Mouse (Mus musculus): Measurements from ENCODE around the gene Gfpt2. TPM values are rescaled to one million over a fixed set of nuclear protein-coding genes. Genes with fewer than 3 reads are reported as not detected.

Gfpt2 gene
- polyA plus RNA-seq, 1 experiment from 2014 or later: 13.2 TPM

DNA sequence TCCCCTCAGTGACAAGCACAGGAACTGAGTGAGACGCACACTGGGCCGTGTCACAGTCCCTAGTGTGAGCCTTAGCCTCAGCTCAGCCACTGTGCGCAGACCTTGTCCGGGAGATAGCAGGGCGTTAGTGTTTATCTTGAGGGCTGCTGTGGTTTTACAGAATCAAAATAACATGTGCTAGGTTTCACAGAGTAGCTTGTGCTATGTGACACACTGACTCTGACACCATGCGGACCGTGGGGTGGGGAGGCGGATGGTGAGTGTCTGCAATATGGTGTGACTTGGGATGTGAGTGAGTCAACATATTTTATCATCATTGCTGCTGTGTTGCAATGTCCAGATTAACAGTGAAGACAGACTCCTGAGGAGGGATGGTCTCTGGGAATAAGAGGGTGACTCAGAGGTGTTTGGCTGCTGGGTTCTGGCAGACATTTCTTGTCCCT lies 17.1 kb downstream of the Gfpt2 start:
- Histone ChIP-seq H3K9me3 (ENCODE audit: low read length) (no peaks in the 10 kb centered on the region), H3K27me3 (ENCODE audit: insufficient read depth, low read length) (no peaks in the 10 kb centered on the region), H3K4me2 (replicated peaks; ENCODE audit: low read depth, low read length) (no peak overlapping the region), H3K4me1 (ENCODE audit: insufficient read depth, low read length) (no peaks in the 10 kb centered on the region), H3K27ac (ENCODE audit: low read length) (no peak overlapping the region), H3K36me3 (ENCODE audit: insufficient read depth, low read length) (peaks cover 16% of the 10 kb centered on the region), H3K9ac (replicated peaks; ENCODE audit: low read length) (no peak overlapping the region), H3K4me3 (ENCODE audit: low read length) (no peak overlapping the region)
- no peak for ATAC-seq (ENCODE audit: low FRiP score, low TSS enrichment)
- 80% methylated on average over 8 of the region's 8 CpGs for WGBS

DNA sequence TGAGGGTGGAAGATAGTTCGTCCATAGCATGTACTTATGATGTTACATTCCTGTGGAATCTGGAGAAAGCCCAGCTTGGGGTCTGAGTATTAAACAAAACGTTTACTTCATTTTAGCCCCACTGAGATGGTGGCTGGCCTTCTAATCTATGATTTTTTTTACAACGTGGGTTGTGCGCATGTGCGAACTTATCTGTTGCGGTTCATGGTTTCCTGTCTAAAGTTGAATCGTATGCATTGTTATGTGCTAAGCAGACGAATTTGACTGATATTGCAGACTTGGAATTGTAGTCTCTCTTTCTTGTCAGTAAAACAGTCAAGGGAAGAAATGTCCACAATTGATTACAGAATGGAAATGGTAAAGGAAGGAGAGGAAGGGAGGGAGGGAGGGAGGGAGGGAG lies 17.9 kb downstream of the Gfpt2 start:
- no peak overlapping the region for H3K9ac ChIP-seq (replicated peaks; ENCODE audit: low read length)
- no peak for ATAC-seq (ENCODE audit: low FRiP score, low TSS enrichment)
- no peaks in the 10 kb centered on the region for H3K9me3 ChIP-seq (ENCODE audit: low read length)
- H3K36me3 ChIP-seq (ENCODE audit: insufficient read depth, low read length): peaks cover 16% of the 10 kb centered on the region
- no peak overlapping the region for H3K4me3 ChIP-seq (ENCODE audit: low read length)
- H3K27me3 ChIP-seq (ENCODE audit: insufficient read depth, low read length): no peaks in the 10 kb centered on the region
- no peak overlapping the region for H3K4me2 ChIP-seq (replicated peaks; ENCODE audit: low read depth, low read length)
- H3K27ac ChIP-seq (ENCODE audit: low read length): no peak overlapping the region
- H3K4me1 ChIP-seq (ENCODE audit: insufficient read depth, low read length): no peaks in the 10 kb centered on the region
- WGBS: 86% methylated on average over 8 of the region's 8 CpGs

DNA sequence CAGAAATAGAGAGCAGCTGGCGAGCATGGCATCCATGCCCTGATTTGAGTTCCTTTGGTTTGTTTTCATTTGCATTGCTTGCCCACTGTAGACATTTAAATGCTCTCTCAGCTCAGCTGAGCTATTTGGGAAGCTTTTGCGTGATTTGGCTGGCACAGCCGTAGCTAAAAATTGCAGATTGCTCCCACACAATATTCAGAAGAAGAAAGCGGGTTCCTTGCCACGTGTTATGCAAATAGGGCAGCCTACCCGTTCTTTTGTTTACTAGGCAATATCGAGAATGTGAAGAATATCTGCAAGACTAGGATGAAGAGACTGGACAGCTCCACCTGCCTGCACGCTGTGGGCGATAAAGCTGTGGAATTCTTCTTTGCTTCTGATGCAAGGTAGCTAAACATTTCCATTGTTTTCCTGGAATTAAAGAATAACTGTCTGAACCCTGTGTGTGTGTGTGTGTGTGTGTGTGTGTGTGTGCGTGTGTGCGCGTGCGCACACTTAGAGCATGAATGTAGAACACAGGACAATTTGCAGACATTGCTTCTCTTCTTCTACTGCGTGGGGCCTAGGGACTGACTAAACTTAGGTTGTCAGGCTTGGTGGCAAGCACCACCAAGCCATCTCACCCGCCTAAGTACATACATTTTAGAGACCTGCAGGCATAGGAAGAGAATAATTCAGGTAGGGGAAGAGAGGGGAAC lies 25.0 kb downstream of the Gfpt2 start:
- ATAC-seq (ENCODE audit: low FRiP score, low TSS enrichment): no peak
- Histone ChIP-seq H3K4me1 (ENCODE audit: insufficient read depth, low read length) (no peaks in the 10 kb centered on the region), H3K4me2 (replicated peaks; ENCODE audit: low read depth, low read length) (no peak overlapping the region), H3K9ac (replicated peaks; ENCODE audit: low read length) (no peak overlapping the region), H3K4me3 (ENCODE audit: low read length) (no peak overlapping the region), H3K27me3 (ENCODE audit: insufficient read depth, low read length) (no peaks in the 10 kb centered on the region), H3K36me3 (ENCODE audit: insufficient read depth, low read length) (peaks cover 8% of the 10 kb centered on the region), H3K27ac (ENCODE audit: low read length) (no peak overlapping the region), H3K9me3 (ENCODE audit: low read length) (no peaks in the 10 kb centered on the region)
- WGBS: 93% methylated on average over 15 of the region's 15 CpGs

DNA sequence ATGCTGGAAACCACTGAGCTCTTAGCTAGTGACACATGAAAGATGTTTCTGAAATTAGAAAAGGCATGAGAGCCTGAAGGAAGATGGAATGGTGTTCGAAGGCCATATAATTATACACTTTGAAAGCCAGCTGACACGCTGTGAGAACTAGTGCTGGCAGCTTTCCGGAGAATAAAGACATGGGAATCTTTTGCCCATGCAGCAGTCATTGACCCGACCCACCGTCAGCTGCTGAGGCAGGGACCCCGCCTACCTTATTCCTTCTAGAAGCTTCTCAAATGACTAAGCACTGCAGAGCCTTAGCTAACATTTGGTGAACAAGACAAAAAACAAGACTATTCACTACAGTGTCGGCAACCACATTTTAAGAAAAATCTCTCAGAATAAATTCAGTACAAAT lies 25.7 kb downstream of the Gfpt2 start:
- Histone ChIP-seq H3K27me3 (ENCODE audit: insufficient read depth, low read length) (no peaks in the 10 kb centered on the region), H3K27ac (ENCODE audit: low read length) (no peak overlapping the region), H3K4me3 (ENCODE audit: low read length) (no peak overlapping the region), H3K9me3 (ENCODE audit: low read length) (no peaks in the 10 kb centered on the region), H3K4me1 (ENCODE audit: insufficient read depth, low read length) (no peaks in the 10 kb centered on the region), H3K36me3 (ENCODE audit: insufficient read depth, low read length) (0 out of 2 replicates have a peak, but pooled peaks cover 4% of the 10 kb centered on the region), H3K9ac (replicated peaks; ENCODE audit: low read length) (no peak overlapping the region), H3K4me2 (replicated peaks; ENCODE audit: low read depth, low read length) (no peak overlapping the region)
- WGBS: 87% methylated on average over 7 of the region's 7 CpGs
- ATAC-seq (ENCODE audit: low FRiP score, low TSS enrichment): no peak

DNA sequence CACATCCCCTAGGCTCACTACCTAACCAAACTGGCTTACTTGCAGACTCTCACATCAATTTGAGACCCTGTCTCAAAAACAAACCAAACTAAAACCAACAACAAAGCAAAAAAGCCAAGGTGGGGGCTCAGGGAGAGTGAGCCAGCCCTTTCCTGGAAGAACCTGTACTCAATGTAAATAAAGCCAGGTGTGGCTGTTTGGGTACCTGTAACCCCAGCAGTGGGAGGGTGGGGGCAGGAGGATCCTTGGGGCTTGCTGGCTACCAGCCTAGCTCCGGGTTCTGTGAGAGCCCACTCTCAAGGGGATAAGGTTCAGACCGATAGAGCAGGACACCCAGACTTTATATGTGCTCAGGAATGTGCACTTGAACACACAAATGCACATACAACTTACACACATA lies 26.9 kb downstream of the Gfpt2 start:
- 90% methylated on average over 2 of the region's 2 CpGs for WGBS
- ATAC-seq (ENCODE audit: low FRiP score, low TSS enrichment): no peak
- H3K4me3 ChIP-seq (ENCODE audit: low read length): no peak overlapping the region
- no peak overlapping the region for H3K4me2 ChIP-seq (replicated peaks; ENCODE audit: low read depth, low read length)
- no peaks in the 10 kb centered on the region for H3K4me1 ChIP-seq (ENCODE audit: insufficient read depth, low read length)
- H3K9ac ChIP-seq (replicated peaks; ENCODE audit: low read length): no peak overlapping the region
- H3K9me3 ChIP-seq (ENCODE audit: low read length): no peaks in the 10 kb centered on the region
- 0 out of 2 replicates have a peak, but pooled peaks cover 4% of the 10 kb centered on the region for H3K36me3 ChIP-seq (ENCODE audit: insufficient read depth, low read length)
- no peaks in the 10 kb centered on the region for H3K27me3 ChIP-seq (ENCODE audit: insufficient read depth, low read length)
- no peak overlapping the region for H3K27ac ChIP-seq (ENCODE audit: low read length)

DNA sequence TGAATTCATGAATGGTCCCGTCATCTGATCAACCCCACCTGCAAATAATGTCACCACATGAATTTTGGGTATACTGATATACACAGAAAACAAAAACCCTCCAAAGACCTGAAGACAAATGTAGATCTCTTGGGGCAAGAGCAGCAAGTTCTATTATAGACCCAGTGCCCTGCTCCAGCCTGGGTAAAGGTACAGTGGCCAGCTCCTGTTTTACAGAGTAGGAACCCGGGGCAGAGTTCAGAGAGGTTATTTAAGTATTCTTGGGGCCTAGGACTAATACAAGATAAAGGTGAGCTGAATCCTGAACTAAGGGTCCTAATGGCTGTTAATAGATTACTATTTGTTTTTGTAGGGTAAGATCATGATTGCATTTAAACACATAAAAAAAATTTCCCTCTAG lies 27.6 kb downstream of the Gfpt2 start:
- 87% methylated on average over 2 of the region's 2 CpGs for WGBS
- 0 out of 2 replicates have a peak, but pooled peaks cover 4% of the 10 kb centered on the region for H3K36me3 ChIP-seq (ENCODE audit: insufficient read depth, low read length)
- H3K4me3 ChIP-seq (ENCODE audit: low read length): no peak overlapping the region
- H3K27me3 ChIP-seq (ENCODE audit: insufficient read depth, low read length): no peaks in the 10 kb centered on the region
- no peak overlapping the region for H3K9ac ChIP-seq (replicated peaks; ENCODE audit: low read length)
- no peak for ATAC-seq (ENCODE audit: low FRiP score, low TSS enrichment)
- H3K4me2 ChIP-seq (replicated peaks; ENCODE audit: low read depth, low read length): no peak overlapping the region
- no peaks in the 10 kb centered on the region for H3K4me1 ChIP-seq (ENCODE audit: insufficient read depth, low read length)
- no peak overlapping the region for H3K27ac ChIP-seq (ENCODE audit: low read length)
- no peaks in the 10 kb centered on the region for H3K9me3 ChIP-seq (ENCODE audit: low read length)

DNA sequence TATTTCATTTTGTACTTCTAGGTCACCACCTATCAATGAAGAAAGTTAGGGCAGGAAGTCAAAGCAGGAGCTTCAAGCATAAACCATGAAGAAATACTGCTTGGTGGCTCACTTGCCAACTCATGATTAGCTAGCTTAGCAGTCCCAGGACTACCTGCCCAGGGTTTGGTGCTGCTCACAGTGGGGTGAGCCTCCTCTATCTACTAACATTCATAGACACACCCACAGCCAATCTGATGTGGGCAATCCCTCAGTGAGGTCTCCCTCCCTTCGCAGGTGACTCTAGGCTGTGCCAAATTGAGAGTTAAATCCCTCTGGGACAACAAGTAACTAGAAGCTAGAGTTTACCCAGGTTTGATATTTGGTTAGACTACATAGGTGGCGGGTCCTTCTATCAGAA lies 28.4 kb downstream of the Gfpt2 start:
- H3K4me3 ChIP-seq (ENCODE audit: low read length): no peak overlapping the region
- no peak overlapping the region for H3K4me2 ChIP-seq (replicated peaks; ENCODE audit: low read depth, low read length)
- H3K4me1 ChIP-seq (ENCODE audit: insufficient read depth, low read length): no peaks in the 10 kb centered on the region
- H3K9ac ChIP-seq (replicated peaks; ENCODE audit: low read length): no peak overlapping the region
- H3K27ac ChIP-seq (ENCODE audit: low read length): no peak overlapping the region
- 89% methylated on average over 2 of the region's 2 CpGs for WGBS
- ATAC-seq (ENCODE audit: low FRiP score, low TSS enrichment): no peak
- 0 out of 2 replicates have a peak, but pooled peaks cover 4% of the 10 kb centered on the region for H3K36me3 ChIP-seq (ENCODE audit: insufficient read depth, low read length)
- H3K27me3 ChIP-seq (ENCODE audit: insufficient read depth, low read length): no peaks in the 10 kb centered on the region
- H3K9me3 ChIP-seq (ENCODE audit: low read length): no peaks in the 10 kb centered on the region

DNA sequence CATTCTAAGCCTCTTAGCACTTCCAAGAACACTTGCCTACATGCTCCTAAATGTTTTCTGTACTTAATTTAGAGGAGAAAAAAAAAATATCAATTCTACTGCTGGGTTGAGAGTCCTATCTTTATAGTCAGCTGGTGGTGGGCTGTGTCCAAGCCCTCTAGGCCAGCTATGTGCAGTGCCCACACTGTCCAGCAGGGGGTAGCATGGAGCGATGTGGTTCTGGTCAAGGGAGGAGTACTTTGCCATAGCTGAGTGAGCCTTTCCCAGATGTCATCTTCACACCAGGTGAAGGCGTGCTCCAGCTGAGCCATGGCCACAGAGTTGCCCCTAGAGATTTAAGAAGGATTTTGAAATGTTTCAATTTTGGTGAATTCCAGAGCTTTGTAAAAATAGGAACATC lies 30.9 kb downstream of the Gfpt2 start:
- Histone ChIP-seq H3K4me3 (ENCODE audit: low read length) (no peak overlapping the region), H3K27ac (ENCODE audit: low read length) (no peak overlapping the region), H3K4me1 (ENCODE audit: insufficient read depth, low read length) (no peaks in the 10 kb centered on the region), H3K9ac (replicated peaks; ENCODE audit: low read length) (no peak overlapping the region), H3K9me3 (ENCODE audit: low read length) (no peaks in the 10 kb centered on the region), H3K27me3 (ENCODE audit: insufficient read depth, low read length) (no peaks in the 10 kb centered on the region), H3K4me2 (replicated peaks; ENCODE audit: low read depth, low read length) (no peak overlapping the region), H3K36me3 (ENCODE audit: insufficient read depth, low read length) (0 out of 2 replicates have a peak, but pooled peaks cover 4% of the 10 kb centered on the region)
- WGBS: 52% methylated on average over 2 of the region's 2 CpGs
- no peak for ATAC-seq (ENCODE audit: low FRiP score, low TSS enrichment)

DNA sequence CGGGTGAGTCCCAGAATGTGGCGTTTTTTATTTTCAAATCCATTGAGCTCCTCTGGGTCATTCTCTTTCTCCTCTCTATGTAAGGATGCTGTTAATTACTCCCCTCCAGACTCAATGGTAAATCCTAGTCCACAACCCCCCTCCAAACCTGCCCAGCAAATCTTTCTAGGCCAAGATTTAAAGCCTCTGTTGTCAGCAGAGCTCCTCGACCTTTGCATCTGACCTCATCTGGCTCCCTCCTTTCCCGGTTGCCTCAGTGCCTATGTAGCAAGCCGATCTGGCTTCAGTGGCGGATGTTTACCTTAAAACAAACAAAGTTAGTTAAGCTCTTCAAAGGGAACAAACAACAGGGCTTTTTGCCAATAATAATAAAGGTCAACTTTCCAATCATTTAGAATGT lies 33.3 kb downstream of the Gfpt2 start:
- Histone ChIP-seq H3K9me3 (ENCODE audit: low read length) (no peaks in the 10 kb centered on the region), H3K27ac (ENCODE audit: low read length) (no peak overlapping the region), H3K4me2 (replicated peaks; ENCODE audit: low read depth, low read length) (no peak overlapping the region), H3K9ac (replicated peaks; ENCODE audit: low read length) (no peak overlapping the region), H3K4me1 (ENCODE audit: insufficient read depth, low read length) (no peaks in the 10 kb centered on the region), H3K36me3 (ENCODE audit: insufficient read depth, low read length) (0 out of 2 replicates have a peak, but pooled peaks cover 4% of the 10 kb centered on the region), H3K27me3 (ENCODE audit: insufficient read depth, low read length) (no peaks in the 10 kb centered on the region), H3K4me3 (ENCODE audit: low read length) (no peak overlapping the region)
- WGBS: 17% methylated on average over 6 of the region's 6 CpGs
- no peak; the same call in 1 of the 2 replicates for ATAC-seq (ENCODE audit: low FRiP score, low TSS enrichment)

DNA sequence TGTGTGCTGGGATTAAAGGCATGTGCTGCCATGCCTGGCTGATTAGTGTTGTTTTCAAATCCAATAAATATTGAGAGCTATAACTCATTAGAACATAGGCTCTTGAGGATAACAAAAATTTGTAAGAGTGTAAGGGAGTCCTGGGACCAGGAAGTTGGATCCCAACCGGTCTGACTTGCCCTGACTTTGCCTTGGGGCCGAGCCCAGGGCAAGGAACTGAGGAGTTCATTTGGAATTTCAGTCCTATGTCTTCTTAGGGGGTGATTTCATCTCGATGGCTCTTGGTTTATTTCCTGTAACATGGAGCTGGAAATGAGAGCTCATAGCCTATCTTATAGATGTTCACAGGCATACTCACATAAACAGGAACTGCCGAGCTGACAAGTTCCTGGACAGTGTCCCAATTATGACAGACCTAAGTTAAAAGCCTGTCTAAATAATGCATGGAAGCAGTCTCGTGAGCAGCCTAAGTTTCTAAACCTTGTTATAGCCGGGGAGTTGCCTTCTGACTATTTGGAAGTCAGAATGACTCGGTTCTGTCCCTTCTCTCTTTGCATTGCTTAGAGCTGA lies 35.3 kb downstream of the Gfpt2 start:
- no peak overlapping the region for H3K4me2 ChIP-seq (replicated peaks; ENCODE audit: low read depth, low read length)
- WGBS: 52% methylated on average over 7 of the region's 7 CpGs
- no peaks in the 10 kb centered on the region for H3K9me3 ChIP-seq (ENCODE audit: low read length)
- H3K9ac ChIP-seq (replicated peaks; ENCODE audit: low read length): no peak overlapping the region
- peaks cover 7% of the 10 kb centered on the region; the same call in 1 of the 2 replicates for H3K36me3 ChIP-seq (ENCODE audit: insufficient read depth, low read length)
- no peak overlapping the region for H3K4me3 ChIP-seq (ENCODE audit: low read length)
- no peak for ATAC-seq (ENCODE audit: low FRiP score, low TSS enrichment)
- no peaks in the 10 kb centered on the region for H3K27me3 ChIP-seq (ENCODE audit: insufficient read depth, low read length)
- H3K27ac ChIP-seq (ENCODE audit: low read length): peak overlapping the region; percentile 9; the same call in 1 of the 2 replicates
- no peaks in the 10 kb centered on the region for H3K4me1 ChIP-seq (ENCODE audit: insufficient read depth, low read length)

All from kidney, embryonic 16.5 days (tissue).